Mouse (Mus musculus) ES-Bruce4 (cell line): ENCODE results near the gene Rnf213.

Source experiments
- CTCF ChIP-seq: IDR thresholded peaks from one replicate; pipeline ENCODE4 v1.8.1; 2011; ENCODE audit warnings: low read depth, low read length
- EP300 ChIP-seq: IDR thresholded peaks from 2 replicates; pipeline ENCODE4 v1.6.1; 2011; ENCODE audit warnings: low read depth, low read length; ENCODE audit not compliant: insufficient read depth

DNA sequence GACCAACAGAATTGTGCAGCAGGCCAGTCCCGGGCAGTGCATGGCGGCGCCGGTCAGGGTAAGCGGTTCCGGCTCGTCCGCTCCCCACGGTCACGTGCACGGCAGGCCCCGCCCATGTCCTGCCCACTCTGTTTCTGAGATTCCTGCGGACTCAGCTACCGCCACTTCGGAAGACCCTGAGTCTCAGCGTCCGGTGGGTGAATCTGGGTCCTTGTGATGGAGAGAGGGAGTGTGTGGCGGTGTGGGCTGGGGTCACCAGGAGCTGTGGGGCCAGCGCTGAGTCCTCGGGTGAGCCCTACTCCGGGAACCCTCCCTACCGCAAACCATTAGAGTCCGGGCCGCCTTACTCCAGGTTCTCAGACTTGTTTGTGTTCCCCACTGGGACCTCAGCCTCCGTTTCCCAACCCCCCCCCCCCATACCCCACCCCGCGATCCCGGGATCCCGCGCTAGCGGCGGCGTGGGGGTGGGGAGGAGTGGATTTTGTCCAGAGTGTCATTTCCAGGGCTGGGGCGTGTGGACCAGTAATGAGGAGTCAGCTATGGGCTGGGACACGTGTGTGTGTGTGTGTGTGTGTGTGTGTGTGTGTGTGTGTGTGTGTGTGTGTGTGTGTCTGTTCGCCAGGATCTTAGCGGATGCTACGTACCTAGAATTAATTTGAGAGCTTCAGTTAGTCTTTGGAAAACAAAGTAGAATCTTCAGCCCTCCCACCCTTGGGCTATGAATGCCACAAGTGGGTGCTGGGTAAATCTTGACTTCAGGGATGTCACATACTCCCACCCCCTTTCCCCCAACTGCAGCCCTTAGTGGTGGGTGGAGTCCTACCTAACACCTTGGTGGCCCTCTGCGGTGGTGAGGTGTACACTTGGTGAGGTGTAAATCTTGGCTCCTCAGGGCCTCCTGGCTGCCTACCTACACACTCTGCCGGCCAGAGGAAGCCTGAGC, 37.2 kb upstream of the Rnf213 start, which contains the start of the genes Sgsh and Slc26a11:
- TF ChIP-seq CTCF (no peak), EP300 (no peak)
